Mouse (Mus musculus) forebrain, embryonic 11.5 days (tissue): Measurements from ENCODE around the gene Man2a1. TPM values are rescaled to one million over a fixed set of nuclear protein-coding genes. Genes with fewer than 3 reads are reported as not detected.

Experiments used
- ATAC-seq: fragments of 200-750 bp; cut with Nextera tagmentation; replicated peaks from 2 replicates; pipeline ENCODE4 v1.8.0; 2017; ENCODE audit warnings: moderate TSS enrichment; ENCODE audit not compliant: low FRiP score
- DNase-seq: peaks from one replicate; pipeline ENCODE4 v3.0.0-alpha.2; 2017; ENCODE audit warnings: low spot score
- H3K27ac ChIP-seq: fragments of 300-500 bp; sonication (generic); 2 replicates; pipeline ENCODE4 v1.5.1; 2014; ENCODE audit warnings: low read depth, low read length
- H3K27me3 ChIP-seq: fragments of 300-500 bp; sonication (generic); 2 replicates; pipeline ENCODE4 v1.6.1; 2014; ENCODE audit warnings: mild to moderate bottlenecking, low read length, mixed read lengths; ENCODE audit not compliant: control insufficient read depth, insufficient read depth
- H3K36me3 ChIP-seq: fragments of 300-500 bp; sonication (generic); 2 replicates; pipeline ENCODE4 v1.6.1; 2014; ENCODE audit warnings: mild to moderate bottlenecking, low read length, moderate library complexity, mixed read lengths; ENCODE audit not compliant: control insufficient read depth, insufficient read depth
- H3K4me1 ChIP-seq: fragments of 300-500 bp; sonication (generic); replicated peaks from 2 replicates; pipeline ENCODE4 v1.6.1; 2014; ENCODE audit warnings: low read length, mixed read lengths; ENCODE audit not compliant: control insufficient read depth, insufficient read depth
- H3K4me2 ChIP-seq: fragments of 300-500 bp; sonication (generic); 2 replicates; pipeline ENCODE4 v1.6.1; 2014; ENCODE audit warnings: low read depth, mild to moderate bottlenecking, low read length, moderate library complexity, mixed read lengths; ENCODE audit not compliant: severe bottlenecking
- H3K4me3 ChIP-seq: fragments of 300-500 bp; sonication (generic); 2 replicates; pipeline ENCODE4 v1.5.1; 2014; ENCODE audit warnings: low read depth, low read length
- H3K9ac ChIP-seq: fragments of 300-500 bp; sonication (generic); 2 replicates; pipeline ENCODE4 v1.6.1; 2014; ENCODE audit warnings: low read length
- H3K9me3 ChIP-seq: fragments of 300-500 bp; sonication (generic); 2 replicates; pipeline ENCODE4 v1.6.1; 2016; ENCODE audit warnings: low read length, mixed read lengths; ENCODE audit not compliant: control insufficient read depth
- WGBS: fragments of 180-500 bp; shearing (Covaris S2); extraction: QIAGEN DNeasy Blood & Tissue Kit; methylation state at CpG from one replicate; pipeline ENCODE4 v1.1.7; 2014; 5-methylcytosine and 5-hydroxymethylcytosine counted together
- polyA plus RNA-seq: library from polyadenylated mRNA; unstranded; fragments of >200 nt; fragmentation: Nextera tagmentation; extraction: Ambion mirVana; gene quantifications from 2 replicates; pipeline ENCODE4 v1.2.1, GENCODE M21; 2014

The Man2a1 gene
- polyA plus RNA-seq, 1 experiment from 2014 or later = 5.1 TPM

DNA sequence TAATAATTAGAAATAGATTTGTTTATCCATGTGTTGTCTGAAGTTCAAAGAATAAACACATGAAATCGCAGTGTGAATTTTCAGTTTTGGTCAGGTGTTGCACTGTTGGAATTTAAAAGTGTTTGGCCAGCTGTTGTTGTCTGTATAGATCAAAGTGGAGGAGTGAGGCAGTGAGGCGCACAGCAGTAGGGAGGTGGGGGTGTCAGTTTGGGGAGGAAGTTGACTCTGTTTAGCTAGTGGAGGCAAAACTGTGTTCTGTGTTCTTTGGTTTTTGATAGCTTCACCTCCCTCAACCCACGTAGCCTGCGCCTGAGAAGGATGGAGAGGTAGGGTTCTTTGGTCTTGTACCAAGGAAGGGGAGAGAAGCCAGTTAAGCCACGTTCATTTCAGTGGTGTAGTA is 28.3 kb downstream of the Man2a1 start:
- Histone ChIP-seq H3K9me3 (no peaks in the 10 kb centered on the region), H3K36me3 (no peaks in the 10 kb centered on the region), H3K27me3 (no peaks in the 10 kb centered on the region), H3K27ac (no peak overlapping the region), H3K4me2 (no peak overlapping the region), H3K9ac (no peak overlapping the region), H3K4me3 (no peak overlapping the region), H3K4me1 (peaks cover 2% of the 10 kb centered on the region; the same call in 1 of the 2 replicates)
- DNase-seq (no peak), ATAC-seq (no peak)
- WGBS = 88% methylated on average over 5 of the region's 5 CpGs

DNA sequence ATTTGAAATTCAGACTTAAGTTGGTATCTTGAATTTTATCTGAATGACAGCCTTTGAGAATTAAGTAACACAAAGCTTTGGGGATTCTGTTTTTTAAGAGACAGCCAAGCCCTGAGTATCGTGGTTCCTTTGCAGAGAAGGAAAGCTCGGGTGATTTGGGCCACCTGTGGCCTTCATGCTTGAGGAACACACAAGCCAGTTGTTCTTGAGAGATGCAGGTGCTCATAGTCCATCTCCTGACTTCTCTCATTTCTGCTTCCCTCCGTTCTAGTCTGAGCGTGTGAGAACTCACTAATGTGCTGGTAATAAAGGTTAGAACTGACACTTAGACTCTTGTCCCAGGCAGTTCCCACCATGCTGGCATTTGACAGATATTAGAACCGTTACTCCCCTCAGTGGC is 28.9 kb downstream of the Man2a1 start:
- DNase-seq (no peak), ATAC-seq (no peak)
- no peaks in the 10 kb centered on the region for H3K36me3 ChIP-seq
- H3K27ac ChIP-seq = no peak overlapping the region
- 87% methylated on average over 5 of the region's 5 CpGs for WGBS
- no peak overlapping the region for H3K4me3 ChIP-seq
- H3K4me1 ChIP-seq = peaks cover 2% of the 10 kb centered on the region; the same call in 1 of the 2 replicates
- no peaks in the 10 kb centered on the region for H3K9me3 ChIP-seq
- no peak overlapping the region for H3K9ac ChIP-seq
- H3K4me2 ChIP-seq = no peak overlapping the region
- no peaks in the 10 kb centered on the region for H3K27me3 ChIP-seq

DNA sequence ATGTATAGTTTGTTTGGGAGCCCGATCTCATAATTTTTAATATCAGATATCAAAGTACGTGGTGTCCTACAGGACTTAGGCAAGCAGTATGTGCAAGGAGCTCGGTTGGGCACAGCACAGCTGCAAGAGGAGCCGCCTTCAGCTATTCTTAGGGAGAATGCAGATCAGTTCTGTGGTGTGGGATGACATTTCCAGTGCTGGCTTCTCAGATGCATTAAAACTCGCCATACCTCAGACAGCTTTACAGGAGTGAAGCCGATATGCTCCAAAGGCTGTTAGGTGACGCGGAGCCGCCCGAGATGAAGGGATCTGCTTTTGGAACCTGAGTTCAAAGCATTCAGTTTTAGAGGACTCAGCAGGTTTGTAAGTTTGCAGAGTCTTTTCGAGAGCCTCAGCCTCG is 30.0 kb downstream of the Man2a1 start:
- no peaks in the 10 kb centered on the region for H3K27me3 ChIP-seq
- H3K4me2 ChIP-seq = no peak overlapping the region
- H3K9me3 ChIP-seq = no peaks in the 10 kb centered on the region
- no peak overlapping the region for H3K4me3 ChIP-seq
- H3K27ac ChIP-seq = no peak overlapping the region
- no peak overlapping the region for H3K9ac ChIP-seq
- WGBS = 96% methylated on average over 12 of the region's 12 CpGs
- no peaks in the 10 kb centered on the region for H3K36me3 ChIP-seq
- peaks cover 2% of the 10 kb centered on the region; the same call in 1 of the 2 replicates for H3K4me1 ChIP-seq
- no peak for DNase-seq
- ATAC-seq = no peak

GRCm38 (mm10) chr17:64637868-64638537 is 37.5 kb downstream of the Man2a1 start:
- no peak overlapping the region for H3K9ac ChIP-seq
- H3K27ac ChIP-seq = no peak overlapping the region
- no peaks in the 10 kb centered on the region for H3K27me3 ChIP-seq
- no peaks in the 10 kb centered on the region for H3K36me3 ChIP-seq
- no peak overlapping the region for H3K4me2 ChIP-seq
- H3K4me3 ChIP-seq = no peak overlapping the region
- 92% methylated on average over 8 of the region's 8 CpGs for WGBS
- DNase-seq (no peak), ATAC-seq (no peak)
- H3K9me3 ChIP-seq = no peaks in the 10 kb centered on the region
- no peaks in the 10 kb centered on the region for H3K4me1 ChIP-seq

DNA sequence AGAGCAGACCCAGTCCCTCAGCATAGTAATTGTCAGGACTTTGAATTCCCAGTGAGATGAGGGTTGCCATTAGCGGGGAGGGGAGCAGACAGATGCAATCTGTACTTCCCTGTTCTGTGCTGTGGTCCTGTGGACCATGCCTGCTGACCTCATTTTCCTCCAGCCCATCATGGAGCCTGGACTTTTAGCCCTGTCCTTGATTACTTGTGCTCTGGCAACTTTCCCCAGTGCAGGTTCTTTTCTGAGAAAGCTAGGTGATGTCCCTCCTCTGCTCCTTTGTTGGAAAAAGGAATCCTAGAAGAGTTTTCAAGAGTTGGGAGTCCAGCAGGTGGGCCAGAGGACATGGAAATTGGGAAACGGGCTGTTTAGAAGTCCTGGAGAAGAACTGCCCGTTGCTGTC is 40.8 kb downstream of the Man2a1 start:
- Histone ChIP-seq H3K4me3 (no peak overlapping the region), H3K36me3 (no peaks in the 10 kb centered on the region), H3K4me2 (no peak overlapping the region), H3K27me3 (no peaks in the 10 kb centered on the region), H3K4me1 (no peaks in the 10 kb centered on the region), H3K27ac (no peak overlapping the region), H3K9ac (no peak overlapping the region), H3K9me3 (no peaks in the 10 kb centered on the region)
- WGBS = 78% methylated on average over 3 of the region's 3 CpGs
- DNase-seq (no peak), ATAC-seq (no peak)

GRCm38 (mm10) chr17:64643644-64644043 is 43.1 kb downstream of the Man2a1 start:
- Histone ChIP-seq H3K9ac (no peak overlapping the region), H3K4me2 (no peak overlapping the region), H3K27me3 (no peaks in the 10 kb centered on the region), H3K36me3 (no peaks in the 10 kb centered on the region; the same call in 1 of the 2 replicates), H3K4me3 (no peak overlapping the region), H3K9me3 (no peaks in the 10 kb centered on the region), H3K27ac (no peak overlapping the region), H3K4me1 (no peaks in the 10 kb centered on the region)
- ATAC-seq (no peak; the same call in 1 of the 2 replicates), DNase-seq (no peak)
- 26% methylated on average over 7 of the region's 7 CpGs for WGBS

DNA sequence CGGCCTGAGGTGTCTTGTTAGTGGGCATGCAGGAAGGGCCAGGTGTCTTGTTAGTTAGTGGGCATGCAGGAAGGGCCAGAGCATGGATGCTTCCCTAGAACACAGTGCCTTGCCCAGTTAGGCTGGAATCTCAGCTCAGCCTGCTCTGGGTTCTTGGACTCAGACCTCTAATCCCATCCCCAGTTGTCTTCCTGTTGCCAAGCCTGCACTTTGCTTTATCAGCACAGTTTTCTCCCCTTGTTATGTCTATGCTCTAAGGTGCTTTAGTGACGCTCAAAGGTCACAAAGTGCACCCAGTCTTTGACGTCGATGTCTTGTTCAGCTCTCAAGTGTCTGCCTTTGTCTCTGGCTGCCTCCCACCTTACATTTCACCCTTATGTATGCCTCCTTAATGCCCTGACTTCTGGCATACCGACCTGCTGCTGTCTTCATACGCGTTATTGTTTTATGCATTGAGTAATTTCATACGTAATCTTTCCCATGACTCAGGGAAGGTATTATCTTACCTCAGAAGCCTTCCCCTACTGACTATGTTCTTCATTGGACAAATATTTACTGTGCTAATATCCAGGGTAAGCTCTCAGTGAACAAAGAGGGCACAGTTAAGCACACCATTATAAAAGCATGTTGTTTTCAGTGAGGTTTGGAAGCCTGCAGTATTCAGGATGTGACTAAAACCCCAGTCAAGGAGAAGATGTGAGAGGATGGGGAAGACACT is 44.5 kb downstream of the Man2a1 start:
- Histone ChIP-seq H3K4me3 (no peak overlapping the region), H3K27ac (no peak overlapping the region), H3K9ac (no peak overlapping the region), H3K27me3 (no peaks in the 10 kb centered on the region), H3K4me2 (no peak overlapping the region), H3K36me3 (no peaks in the 10 kb centered on the region; the same call in 1 of the 2 replicates), H3K4me1 (no peaks in the 10 kb centered on the region), H3K9me3 (no peaks in the 10 kb centered on the region)
- no peak for ATAC-seq
- DNase-seq = no peak
- WGBS = 85% methylated on average over 8 of the region's 8 CpGs

DNA sequence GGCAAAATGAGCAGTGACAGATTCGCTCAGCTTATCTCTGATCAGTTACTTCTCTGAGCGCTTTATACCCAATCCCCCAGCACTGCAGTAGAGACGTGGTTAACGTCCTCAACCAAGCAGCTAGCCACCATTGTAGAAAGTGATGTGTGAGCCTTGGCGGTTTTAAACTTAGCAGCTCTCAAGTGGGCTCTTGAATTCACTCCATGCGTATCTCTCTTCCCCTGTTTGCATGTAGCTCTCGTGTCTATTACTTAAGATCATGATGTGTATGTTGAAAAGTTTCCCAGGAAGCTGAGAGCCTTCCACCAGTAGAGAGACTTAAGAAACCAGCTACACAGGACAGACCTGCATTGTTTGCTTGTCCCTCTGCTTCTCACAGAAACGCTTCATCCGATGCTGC is 46.9 kb downstream of the Man2a1 start:
- Histone ChIP-seq H3K9me3 (no peaks in the 10 kb centered on the region; the same call in 1 of the 2 replicates), H3K27me3 (no peaks in the 10 kb centered on the region), H3K36me3 (peaks cover 2% of the 10 kb centered on the region; the same call in 1 of the 2 replicates), H3K9ac (no peak overlapping the region), H3K4me3 (no peak overlapping the region), H3K4me2 (no peak overlapping the region), H3K4me1 (no peaks in the 10 kb centered on the region), H3K27ac (no peak overlapping the region)
- 84% methylated on average over 9 of the region's 9 CpGs for WGBS
- DNase-seq (no peak), ATAC-seq (no peak)
